Mouse (Mus musculus): Measurements from ENCODE around the gene Ess2. TPM values are rescaled to one million over a fixed set of nuclear protein-coding genes. Genes with fewer than 3 reads are reported as not detected.
"Not testable (repeated sequence)": the region's sequence is repeated elsewhere in the genome, so short reads cannot be mapped to it uniquely, and the experiment has no call there.

Ess2 gene
- polyA plus RNA-seq (2015; fragmentation: Nextera tagmentation; extraction: Ambion mirVana): 25.0 and 34.5 TPM in 2 replicates

DNA sequence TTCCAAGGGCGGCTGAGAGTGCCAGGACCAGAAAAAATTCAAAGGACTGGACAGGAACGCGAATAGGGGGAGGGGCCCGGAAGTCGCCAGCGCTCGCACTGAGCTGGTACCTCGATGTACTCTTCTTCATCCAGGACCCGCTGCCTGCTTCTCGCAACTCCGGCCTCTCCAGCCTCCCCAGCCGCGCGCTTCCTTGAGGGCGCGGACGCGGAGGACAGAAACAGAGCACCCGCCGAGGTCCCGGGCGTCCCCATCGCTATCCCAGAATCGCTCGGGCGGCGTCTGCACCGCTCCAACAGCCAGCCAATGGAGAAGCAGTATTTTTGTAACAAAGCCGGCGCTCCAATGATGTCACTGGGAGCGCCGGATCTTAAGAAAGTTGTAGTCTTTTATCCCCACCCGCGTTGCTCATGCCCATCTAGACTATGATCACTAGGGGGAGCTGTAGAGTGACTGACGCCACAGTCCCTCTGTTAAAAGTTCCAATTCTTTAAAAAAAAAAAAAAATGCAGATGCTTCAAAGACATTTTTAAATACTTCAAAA lies at the start of gene Ess2:
Gene Ess2 (minus strand): TSS at position 297 of the 544 bp plus-strand sequence.
- peaks cover 21% of the 10 kb centered on the region for H3K4me1 ChIP-seq (replicated peaks)
- H3K27ac ChIP-seq: peak within 1 kb of the TSS; percentile 66
- whole genome bisulfite sequencing: under 1% methylated on average over 35 of the region's 35 CpGs
- peak within 1 kb of the TSS; percentile 89 for H3K4me2 ChIP-seq
- H3K9me3 ChIP-seq (replicated peaks): no peaks in the 10 kb centered on the region
- peak; percentile 92 for ATAC-seq (replicated peaks; ENCODE audit: insufficient number of reproducible peaks, insufficient read depth, low FRiP score, low read depth)
- H3K9ac ChIP-seq: peak within 1 kb of the TSS; percentile 72
- peaks cover 46% of the 10 kb centered on the region for H3K27me3 ChIP-seq
- peaks cover 33% of the 10 kb centered on the region for H3K36me3 ChIP-seq
- peak within 1 kb of the TSS; percentile 74 for H3K4me3 ChIP-seq

DNA sequence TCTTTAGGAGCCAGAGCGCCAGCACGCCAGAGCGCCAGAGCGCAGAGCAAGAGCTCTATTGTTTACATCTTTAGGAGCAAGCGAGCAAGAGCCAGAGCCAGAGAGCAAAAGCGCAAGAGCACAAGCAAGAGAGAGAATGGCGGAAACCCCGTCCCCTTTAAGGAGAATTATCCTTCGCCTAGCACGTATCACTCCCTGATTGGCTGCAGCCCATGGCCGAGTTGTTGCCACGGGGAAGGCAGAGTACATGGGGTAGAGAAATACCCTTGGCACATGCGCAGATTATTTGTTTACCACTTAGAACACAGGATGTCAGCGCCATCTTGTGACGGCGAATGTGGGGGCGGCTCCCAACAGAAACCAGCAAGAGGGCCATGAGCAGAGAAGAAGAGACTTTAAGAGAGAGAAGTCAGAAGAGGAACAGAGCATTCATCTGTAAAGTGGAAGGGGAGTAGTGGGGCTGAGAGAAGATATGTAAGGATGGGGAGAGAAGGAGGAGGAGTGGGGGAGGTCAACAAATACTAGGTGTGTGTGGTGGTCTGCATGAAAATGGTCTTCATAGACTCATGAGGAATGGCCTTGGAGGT lies 45.0 kb upstream of the Ess2 start:
- not testable (repeated sequence) for H3K27me3 ChIP-seq; H3K9me3 ChIP-seq (replicated peaks); ATAC-seq (replicated peaks; ENCODE audit: insufficient number of reproducible peaks, insufficient read depth, low FRiP score, low read depth); H3K4me3 ChIP-seq; H3K9ac ChIP-seq; H3K4me2 ChIP-seq; H3K27ac ChIP-seq; H3K36me3 ChIP-seq; H3K4me1 ChIP-seq (replicated peaks)
- WGBS: 94% methylated on average over 17 of the region's 17 CpGs

GRCm38 (mm10) chr16:17951618-17952017 lies 40.5 kb upstream of the Ess2 start:
- WGBS: 75% methylated on average over 4 of the region's 4 CpGs
- H3K27me3 ChIP-seq: no peaks in the 10 kb centered on the region
- no peak overlapping the region for H3K4me2 ChIP-seq
- ATAC-seq (replicated peaks; ENCODE audit: insufficient number of reproducible peaks, insufficient read depth, low FRiP score, low read depth): no peak
- H3K36me3 ChIP-seq: no peaks in the 10 kb centered on the region
- no peak overlapping the region for H3K9ac ChIP-seq
- no peaks in the 10 kb centered on the region for H3K4me1 ChIP-seq (replicated peaks)
- no peak overlapping the region for H3K4me3 ChIP-seq
- H3K9me3 ChIP-seq (replicated peaks): no peaks in the 10 kb centered on the region
- no peak overlapping the region for H3K27ac ChIP-seq

GRCm38 (mm10) chr16:17950068-17950467 lies 38.9 kb upstream of the Ess2 start:
- Histone ChIP-seq H3K4me2 (no peak overlapping the region), H3K4me3 (no peak overlapping the region), H3K9ac (no peak overlapping the region), H3K4me1 (replicated peaks) (no peaks in the 10 kb centered on the region), H3K27me3 (0 out of 2 replicates have a peak, but pooled peaks cover 3% of the 10 kb centered on the region), H3K36me3 (no peaks in the 10 kb centered on the region), H3K9me3 (replicated peaks) (no peaks in the 10 kb centered on the region), H3K27ac (no peak overlapping the region)
- 69% methylated on average over 4 of the region's 4 CpGs for WGBS
- ATAC-seq (replicated peaks; ENCODE audit: insufficient number of reproducible peaks, insufficient read depth, low FRiP score, low read depth): no peak

GRCm38 (mm10) chr16:17949421-17949877 lies 38.3 kb upstream of the Ess2 start:
- Histone ChIP-seq H3K9ac (no peak overlapping the region), H3K4me3 (no peak overlapping the region), H3K4me2 (no peak overlapping the region), H3K27me3 (0 out of 2 replicates have a peak, but pooled peaks cover 3% of the 10 kb centered on the region), H3K36me3 (no peaks in the 10 kb centered on the region), H3K9me3 (replicated peaks) (no peaks in the 10 kb centered on the region), H3K4me1 (replicated peaks) (no peaks in the 10 kb centered on the region), H3K27ac (no peak overlapping the region)
- ATAC-seq (replicated peaks; ENCODE audit: insufficient number of reproducible peaks, insufficient read depth, low FRiP score, low read depth): no peak
- 37% methylated on average over 2 of the region's 2 CpGs for WGBS

- no peak overlapping the region for H3K4me3 ChIP-seq
- no peaks in the 10 kb centered on the region for H3K4me1 ChIP-seq (replicated peaks)
- 0 out of 2 replicates have a peak, but pooled peaks cover 3% of the 10 kb centered on the region for H3K27me3 ChIP-seq
- H3K27ac ChIP-seq: no peak overlapping the region
- WGBS: 49% methylated on average over 7 of the region's 7 CpGs
- H3K9ac ChIP-seq: no peak overlapping the region
- no peaks in the 10 kb centered on the region for H3K9me3 ChIP-seq (replicated peaks)
- no peaks in the 10 kb centered on the region for H3K36me3 ChIP-seq
- no peak for ATAC-seq (replicated peaks; ENCODE audit: insufficient number of reproducible peaks, insufficient read depth, low FRiP score, low read depth)
- no peak overlapping the region for H3K4me2 ChIP-seq
These were observed 34.1 kb upstream of the Ess2 start for GRCm38 (mm10) chr16:17945081-17945831.

DNA sequence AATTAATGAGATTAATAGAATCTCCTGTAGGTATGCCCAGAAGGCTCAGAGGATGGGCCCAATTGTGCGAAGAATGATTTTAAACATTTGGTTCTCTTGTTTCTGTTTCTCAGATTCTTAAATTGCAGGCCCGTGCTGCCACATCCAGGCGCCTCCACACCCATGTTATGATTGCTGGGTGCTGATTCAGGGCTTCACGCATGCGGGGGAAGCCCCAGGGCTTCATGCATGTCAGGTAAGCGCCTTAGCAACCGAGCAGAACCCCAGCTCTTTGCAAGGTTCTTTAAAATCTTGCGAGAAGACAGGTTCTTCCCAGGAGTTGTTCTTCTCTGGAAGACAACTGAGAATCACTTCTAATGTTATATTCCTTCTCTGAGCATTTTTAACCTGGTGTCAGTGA lies 32.3 kb upstream of the Ess2 start:
- no peaks in the 10 kb centered on the region for H3K9me3 ChIP-seq (replicated peaks)
- WGBS: 60% methylated on average over 8 of the region's 8 CpGs
- H3K4me3 ChIP-seq: no peak overlapping the region
- H3K36me3 ChIP-seq: no peaks in the 10 kb centered on the region
- H3K27me3 ChIP-seq: 0 out of 2 replicates have a peak, but pooled peaks cover 3% of the 10 kb centered on the region
- ATAC-seq (replicated peaks; ENCODE audit: insufficient number of reproducible peaks, insufficient read depth, low FRiP score, low read depth): no peak
- H3K27ac ChIP-seq: no peak overlapping the region
- no peak overlapping the region for H3K4me2 ChIP-seq
- H3K9ac ChIP-seq: no peak overlapping the region
- no peaks in the 10 kb centered on the region for H3K4me1 ChIP-seq (replicated peaks)

- no peaks in the 10 kb centered on the region for H3K36me3 ChIP-seq
- no peak overlapping the region for H3K9ac ChIP-seq
- WGBS: 39% methylated on average over 9 of the region's 9 CpGs
- H3K9me3 ChIP-seq (replicated peaks): no peaks in the 10 kb centered on the region
- H3K27ac ChIP-seq: no peak overlapping the region
- H3K27me3 ChIP-seq: peaks cover 25% of the 10 kb centered on the region
- no peak overlapping the region for H3K4me2 ChIP-seq
- no peak overlapping the region for H3K4me3 ChIP-seq
- ATAC-seq (replicated peaks; ENCODE audit: insufficient number of reproducible peaks, insufficient read depth, low FRiP score, low read depth): no peak
- no peaks in the 10 kb centered on the region; the same call in 1 of the 2 replicates for H3K4me1 ChIP-seq (replicated peaks)
These were observed 28.2 kb upstream of the Ess2 start for GRCm38 (mm10) chr16:17939255-17939751.

GRCm38 (mm10) chr16:17938821-17939220 lies 27.7 kb upstream of the Ess2 start:
- Histone ChIP-seq H3K4me1 (replicated peaks) (no peaks in the 10 kb centered on the region; the same call in 1 of the 2 replicates), H3K36me3 (no peaks in the 10 kb centered on the region), H3K27ac (no peak overlapping the region), H3K27me3 (peaks cover 25% of the 10 kb centered on the region), H3K4me3 (no peak overlapping the region), H3K9me3 (replicated peaks) (no peaks in the 10 kb centered on the region), H3K4me2 (no peak overlapping the region), H3K9ac (no peak overlapping the region)
- ATAC-seq (replicated peaks; ENCODE audit: insufficient number of reproducible peaks, insufficient read depth, low FRiP score, low read depth): peak; percentile 75; the same call in 1 of the 2 replicates
- WGBS: 8% methylated on average over 7 of the region's 7 CpGs

GRCm38 (mm10) chr16:17938187-17938586 lies 27.0 kb upstream of the Ess2 start:
- Histone ChIP-seq H3K36me3 (no peaks in the 10 kb centered on the region), H3K9me3 (replicated peaks) (no peaks in the 10 kb centered on the region), H3K9ac (no peak overlapping the region), H3K4me2 (no peak overlapping the region), H3K27me3 (peaks cover 25% of the 10 kb centered on the region), H3K4me1 (replicated peaks) (no peaks in the 10 kb centered on the region; the same call in 1 of the 2 replicates), H3K4me3 (no peak overlapping the region), H3K27ac (no peak overlapping the region)
- ATAC-seq (replicated peaks; ENCODE audit: insufficient number of reproducible peaks, insufficient read depth, low FRiP score, low read depth): no peak
- WGBS: 55% methylated on average over 7 of the region's 7 CpGs

GRCm38 (mm10) chr16:17936776-17937175 lies 25.6 kb upstream of the Ess2 start:
- H3K9me3 ChIP-seq (replicated peaks): no peaks in the 10 kb centered on the region
- no peaks in the 10 kb centered on the region for H3K36me3 ChIP-seq
- H3K9ac ChIP-seq: no peak overlapping the region
- H3K4me1 ChIP-seq (replicated peaks): no peaks in the 10 kb centered on the region; the same call in 1 of the 2 replicates
- no peak for ATAC-seq (replicated peaks; ENCODE audit: insufficient number of reproducible peaks, insufficient read depth, low FRiP score, low read depth)
- H3K27ac ChIP-seq: no peak overlapping the region
- H3K4me3 ChIP-seq: no peak overlapping the region
- H3K27me3 ChIP-seq: peaks cover 25% of the 10 kb centered on the region
- 66% methylated on average over 10 of the region's 10 CpGs for WGBS
- H3K4me2 ChIP-seq: no peak overlapping the region
